Mouse (Mus musculus): Measurements from ENCODE around the gene Myo3a. TPM values are rescaled to one million over a fixed set of nuclear protein-coding genes. Genes with fewer than 3 reads are reported as not detected.

Gene Myo3a
- not detected for polyA plus RNA-seq (2017; shearing (Covaris generic))

GRCm38 (mm10) chr2:22227308-22227707 is at the start of gene Myo3a:
TSS of gene Myo3a (plus strand) at chr2:22227503.

GRCm38 (mm10) chr2:22621828-22622731 is 394.8 kb downstream of the Myo3a start, which contains the start of gene Gad2:
TSS of gene Gad2 (plus strand) at chr2:22622205.

